Mouse (Mus musculus): ENCODE measurements around the gene Mob3c.

Gene Mob3c

GRCm38 (mm10) chr4:115827888-115828571, at the start of gene Mob3c:
Mob3c (plus strand) TSS chr4:115828092.
- peak; percentile 75 for DNase-seq (ENCODE audit: low spot score)

- DNase-seq (ENCODE audit: low spot score), result no peak
These were observed 47.6 kb upstream of the Mob3c start for GRCm38 (mm10) chr4:115780269-115780668.

- no peak for DNase-seq (ENCODE audit: low spot score)
These were observed 47.0 kb upstream of the Mob3c start, which contains the start of gene Tex38 for GRCm38 (mm10) chr4:115780918-115781317. Tex38 (minus strand) TSS chr4:115781018.

GRCm38 (mm10) chr4:115782026-115782805, 45.7 kb upstream of the Mob3c start:
- DNase-seq (ENCODE audit: low spot score), result no peak

- DNase-seq (ENCODE audit: low spot score), result peak; percentile 85
These were observed 43.0 kb upstream of the Mob3c start, which contains the start of gene Atpaf1 for GRCm38 (mm10) chr4:115784769-115785510. Atpaf1 (plus strand) TSS chr4:115784812.

GRCm38 (mm10) chr4:115785511-115786034, 42.3 kb upstream of the Mob3c start:
- no peak for DNase-seq (ENCODE audit: low spot score)

- no peak for DNase-seq (ENCODE audit: low spot score)
These were observed 37.0 kb upstream of the Mob3c start for GRCm38 (mm10) chr4:115790864-115791263.

- DNase-seq (ENCODE audit: low spot score), result no peak
These were observed 32.5 kb upstream of the Mob3c start for GRCm38 (mm10) chr4:115795360-115795759.

GRCm38 (mm10) chr4:115799981-115800380, 27.9 kb upstream of the Mob3c start:
- DNase-seq (ENCODE audit: low spot score), result no peak

GRCm38 (mm10) chr4:115812326-115812725, 15.6 kb upstream of the Mob3c start:
- no peak for DNase-seq (ENCODE audit: low spot score)

- no peak for DNase-seq (ENCODE audit: low spot score)
These were observed 12.3 kb upstream of the Mob3c start for GRCm38 (mm10) chr4:115815606-115816005.

GRCm38 (mm10) chr4:115820199-115820598, 7.7 kb upstream of the Mob3c start:
- DNase-seq (ENCODE audit: low spot score), result no peak

GRCm38 (mm10) chr4:115820944-115821343, 6.9 kb upstream of the Mob3c start:
- no peak for DNase-seq (ENCODE audit: low spot score)

- no peak for DNase-seq (ENCODE audit: low spot score)
These were observed 6.5 kb upstream of the Mob3c start for GRCm38 (mm10) chr4:115821431-115821830.

- no peak for DNase-seq (ENCODE audit: low spot score)
These were observed 6.0 kb upstream of the Mob3c start for GRCm38 (mm10) chr4:115821928-115822327.

- no peak for DNase-seq (ENCODE audit: low spot score)
These were observed 3.7 kb upstream of the Mob3c start for GRCm38 (mm10) chr4:115824178-115824577.

- DNase-seq (ENCODE audit: low spot score), result no peak
These were observed 2.6 kb upstream of the Mob3c start for GRCm38 (mm10) chr4:115825271-115825670.

- DNase-seq (ENCODE audit: low spot score), result no peak
These were observed 826 bp upstream of the Mob3c start for GRCm38 (mm10) chr4:115827066-115827465.

- no peak for DNase-seq (ENCODE audit: low spot score)
These were observed 381 bp upstream of the Mob3c start for GRCm38 (mm10) chr4:115827535-115827887.

- no peak for DNase-seq (ENCODE audit: low spot score)
These were observed 645 bp downstream of the Mob3c start for GRCm38 (mm10) chr4:115828572-115828902.

GRCm38 (mm10) chr4:115830491-115830890, 2.6 kb downstream of the Mob3c start:
- no peak for DNase-seq (ENCODE audit: low spot score)

- no peak for DNase-seq (ENCODE audit: low spot score)
These were observed 3.3 kb downstream of the Mob3c start for GRCm38 (mm10) chr4:115831221-115831620.

- DNase-seq (ENCODE audit: low spot score), result no peak
These were observed 4.1 kb downstream of the Mob3c start for GRCm38 (mm10) chr4:115832040-115832439.
